Mouse (Mus musculus): ENCODE data around the gene Sh3pxd2a. TPM values are rescaled to one million over a fixed set of nuclear protein-coding genes. Genes with fewer than 3 reads are reported as not detected.
A peak's percentile ranks its signal among the peaks of the same experiment; 100 is the strongest.

Gene Sh3pxd2a
- polyA plus RNA-seq, 1 experiment from 2014 or later = 2.3 TPM

DNA sequence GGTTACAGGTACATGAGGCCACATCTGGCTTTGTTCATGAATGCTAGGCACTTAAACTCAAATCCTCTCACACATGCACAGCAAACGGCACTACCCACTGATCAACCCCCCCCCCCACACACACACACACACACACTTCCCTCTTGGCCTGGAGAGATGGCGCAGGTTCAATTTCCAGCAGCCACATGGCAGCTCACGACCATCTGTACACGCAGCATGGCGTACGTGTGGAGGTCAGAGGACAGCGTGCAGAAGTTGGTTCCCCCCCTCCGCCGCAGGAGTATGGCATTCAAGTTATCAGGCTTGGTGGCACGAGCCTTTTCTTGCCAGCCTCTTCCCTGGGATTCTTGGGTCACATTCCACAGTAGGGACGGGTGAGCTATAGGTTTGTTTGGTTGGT lies 92.7 kb downstream of the Sh3pxd2a start:
- no peaks in the 10 kb centered on the region for H3K27me3 ChIP-seq
- H3K4me1 ChIP-seq (replicated peaks) = 0 out of 2 replicates have a peak, but pooled peaks cover 4% of the 10 kb centered on the region
- H3K9ac ChIP-seq = no peak overlapping the region
- no peak overlapping the region for H3K27ac ChIP-seq (replicated peaks)
- H3K36me3 ChIP-seq = no peaks in the 10 kb centered on the region
- ATAC-seq (ENCODE audit: low FRiP score, low read depth) = no peak
- 89% methylated on average over 11 of the region's 11 CpGs for WGBS
- no peak overlapping the region for H3K4me3 ChIP-seq
- no peak overlapping the region for H3K4me2 ChIP-seq
- no peaks in the 10 kb centered on the region for H3K9me3 ChIP-seq

GRCm38 (mm10) chr19:47369008-47369407 lies 95.2 kb downstream of the Sh3pxd2a start:
- 39% methylated on average over 3 of the region's 3 CpGs for WGBS
- H3K9me3 ChIP-seq = no peaks in the 10 kb centered on the region
- no peaks in the 10 kb centered on the region for H3K27me3 ChIP-seq
- ATAC-seq (ENCODE audit: low FRiP score, low read depth) = no peak
- 0 out of 2 replicates have a peak, but pooled peaks cover 4% of the 10 kb centered on the region for H3K4me1 ChIP-seq (replicated peaks)
- no peak overlapping the region for H3K4me3 ChIP-seq
- no peaks in the 10 kb centered on the region for H3K36me3 ChIP-seq
- no peak overlapping the region for H3K27ac ChIP-seq (replicated peaks)
- H3K9ac ChIP-seq = no peak overlapping the region
- H3K4me2 ChIP-seq = no peak overlapping the region

DNA sequence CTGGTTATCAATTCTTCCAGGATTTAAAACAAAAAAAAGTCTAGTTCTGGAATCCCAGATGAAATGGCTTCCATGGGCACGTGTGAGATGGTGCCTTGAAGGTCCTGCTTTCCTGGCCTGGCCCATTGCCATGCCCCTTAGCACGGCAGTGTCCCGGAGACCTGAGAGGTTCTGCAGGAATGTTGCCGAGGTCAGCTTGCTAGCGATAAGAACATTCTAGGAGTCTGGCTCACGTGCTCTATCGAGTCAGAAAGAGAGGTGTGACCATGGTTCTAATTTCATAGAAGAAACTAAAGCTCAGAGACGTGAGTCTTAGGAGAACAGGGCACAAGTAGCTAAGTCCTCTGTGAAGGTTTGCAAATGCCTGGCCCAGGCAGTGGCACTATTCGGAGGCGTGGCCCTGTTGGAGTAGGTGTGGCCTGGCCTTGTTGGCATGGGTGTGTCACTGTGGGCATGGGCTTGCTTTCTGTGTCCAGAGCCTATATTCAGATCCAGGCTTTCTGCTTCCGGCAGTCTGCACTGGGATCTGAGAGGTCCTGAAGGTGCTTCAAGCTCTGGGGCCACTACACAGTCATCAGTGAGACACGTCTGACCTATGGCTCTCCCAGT lies 96.8 kb downstream of the Sh3pxd2a start:
- Histone ChIP-seq H3K27me3 (no peaks in the 10 kb centered on the region), H3K4me3 (no peak overlapping the region), H3K9ac (no peak overlapping the region), H3K36me3 (no peaks in the 10 kb centered on the region), H3K27ac (replicated peaks) (no peak overlapping the region), H3K9me3 (no peaks in the 10 kb centered on the region), H3K4me2 (no peak overlapping the region), H3K4me1 (replicated peaks) (peaks cover 10% of the 10 kb centered on the region; the same call in 1 of the 2 replicates)
- ATAC-seq (ENCODE audit: low FRiP score, low read depth) = no peak
- WGBS = 89% methylated on average over 12 of the region's 12 CpGs

- H3K27me3 ChIP-seq = no peaks in the 10 kb centered on the region
- no peaks in the 10 kb centered on the region for H3K36me3 ChIP-seq
- H3K4me3 ChIP-seq = no peak overlapping the region
- no peak overlapping the region for H3K4me2 ChIP-seq
- no peak overlapping the region for H3K9ac ChIP-seq
- no peak overlapping the region; the same call in 1 of the 2 replicates for H3K27ac ChIP-seq (replicated peaks)
- no peaks in the 10 kb centered on the region for H3K9me3 ChIP-seq
- 64% methylated on average over 8 of the region's 8 CpGs for WGBS
- ATAC-seq (ENCODE audit: low FRiP score, low read depth) = peak; percentile 70
- peaks cover 10% of the 10 kb centered on the region; the same call in 1 of the 2 replicates for H3K4me1 ChIP-seq (replicated peaks)
Observed at GRCm38 (mm10) chr19:47366576-47366975, 97.6 kb downstream of the Sh3pxd2a start.

- 39% methylated on average over 9 of the region's 9 CpGs for WGBS
- ATAC-seq (ENCODE audit: low FRiP score, low read depth) = no peak
- no peaks in the 10 kb centered on the region for H3K9me3 ChIP-seq
Observed at GRCm38 (mm10) chr19:47363086-47363668, 101.0 kb downstream of the Sh3pxd2a start.

DNA sequence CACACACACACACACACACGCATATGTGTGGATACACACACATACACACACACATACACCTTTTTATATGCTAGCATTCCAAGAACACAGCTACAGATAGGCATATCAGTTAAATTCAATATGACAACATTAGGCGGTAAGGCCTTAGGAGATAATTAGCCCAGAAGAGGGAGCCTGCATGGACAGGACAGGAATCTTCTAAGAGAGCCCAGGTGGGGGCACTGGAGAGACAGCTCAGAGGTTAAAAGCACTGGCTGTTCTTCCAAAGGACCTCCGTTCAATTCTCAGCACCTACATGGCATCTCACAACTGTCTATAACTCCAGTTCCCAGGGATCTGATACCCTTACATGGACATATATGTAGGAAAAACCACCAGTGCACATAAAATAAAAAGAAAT lies 103.3 kb downstream of the Sh3pxd2a start:
- no peak overlapping the region for H3K27ac ChIP-seq (replicated peaks)
- no peak overlapping the region for H3K9ac ChIP-seq
- H3K27me3 ChIP-seq = no peaks in the 10 kb centered on the region
- 87% methylated on average over 3 of the region's 3 CpGs for WGBS
- no peak overlapping the region for H3K4me3 ChIP-seq
- no peaks in the 10 kb centered on the region for H3K9me3 ChIP-seq
- peaks cover 6% of the 10 kb centered on the region; the same call in 1 of the 2 replicates for H3K4me1 ChIP-seq (replicated peaks)
- no peak overlapping the region for H3K4me2 ChIP-seq
- H3K36me3 ChIP-seq = no peaks in the 10 kb centered on the region
- ATAC-seq (ENCODE audit: low FRiP score, low read depth) = no peak

More at GRCm38 (mm10) chr19:47363086-47363668, 101.0 kb downstream of the Sh3pxd2a start:
- H3K4me1 ChIP-seq (replicated peaks) = peaks cover 10% of the 10 kb centered on the region; the same call in 1 of the 2 replicates
- no peaks in the 10 kb centered on the region for H3K36me3 ChIP-seq
- H3K9ac ChIP-seq = no peak overlapping the region
- no peaks in the 10 kb centered on the region for H3K27me3 ChIP-seq
- H3K27ac ChIP-seq (replicated peaks) = no peak overlapping the region
- no peak overlapping the region for H3K4me3 ChIP-seq
- no peak overlapping the region for H3K4me2 ChIP-seq

- H3K27me3 ChIP-seq = no peaks in the 10 kb centered on the region
- peaks cover 10% of the 10 kb centered on the region; the same call in 1 of the 2 replicates for H3K4me1 ChIP-seq (replicated peaks)
- ATAC-seq (ENCODE audit: low FRiP score, low read depth) = no peak
- no peak overlapping the region for H3K27ac ChIP-seq (replicated peaks)
- no peak overlapping the region for H3K4me2 ChIP-seq
- no peaks in the 10 kb centered on the region for H3K9me3 ChIP-seq
- no peak overlapping the region for H3K4me3 ChIP-seq
- no peaks in the 10 kb centered on the region for H3K36me3 ChIP-seq
- no peak overlapping the region for H3K9ac ChIP-seq
- 95% methylated on average over 16 of the region's 16 CpGs for WGBS
Observed at GRCm38 (mm10) chr19:47360017-47360416, 104.2 kb downstream of the Sh3pxd2a start.

GRCm38 (mm10) chr19:47359166-47359931 lies 104.9 kb downstream of the Sh3pxd2a start:
- 52% methylated on average over 15 of the region's 15 CpGs for WGBS
- Histone ChIP-seq H3K36me3 (no peaks in the 10 kb centered on the region), H3K4me1 (replicated peaks) (peaks cover 13% of the 10 kb centered on the region; the same call in 1 of the 2 replicates), H3K27me3 (no peaks in the 10 kb centered on the region), H3K27ac (replicated peaks) (no peak overlapping the region), H3K4me3 (no peak overlapping the region), H3K9ac (no peak overlapping the region), H3K4me2 (0 out of 2 replicates have a peak overlapping the region, but pooled peaks have one; percentile 9), H3K9me3 (no peaks in the 10 kb centered on the region)
- ATAC-seq (ENCODE audit: low FRiP score, low read depth) = no peak

- WGBS = 84% methylated on average over 3 of the region's 3 CpGs
- no peak for ATAC-seq (ENCODE audit: low FRiP score, low read depth)
- Histone ChIP-seq H3K9me3 (no peaks in the 10 kb centered on the region), H3K27ac (replicated peaks) (no peak overlapping the region), H3K4me1 (replicated peaks) (0 out of 2 replicates have a peak, but pooled peaks cover 7% of the 10 kb centered on the region), H3K27me3 (no peaks in the 10 kb centered on the region), H3K9ac (no peak overlapping the region), H3K4me3 (no peak overlapping the region), H3K4me2 (no peak overlapping the region), H3K36me3 (no peaks in the 10 kb centered on the region)
Observed at GRCm38 (mm10) chr19:47357297-47357696, 106.9 kb downstream of the Sh3pxd2a start.

DNA sequence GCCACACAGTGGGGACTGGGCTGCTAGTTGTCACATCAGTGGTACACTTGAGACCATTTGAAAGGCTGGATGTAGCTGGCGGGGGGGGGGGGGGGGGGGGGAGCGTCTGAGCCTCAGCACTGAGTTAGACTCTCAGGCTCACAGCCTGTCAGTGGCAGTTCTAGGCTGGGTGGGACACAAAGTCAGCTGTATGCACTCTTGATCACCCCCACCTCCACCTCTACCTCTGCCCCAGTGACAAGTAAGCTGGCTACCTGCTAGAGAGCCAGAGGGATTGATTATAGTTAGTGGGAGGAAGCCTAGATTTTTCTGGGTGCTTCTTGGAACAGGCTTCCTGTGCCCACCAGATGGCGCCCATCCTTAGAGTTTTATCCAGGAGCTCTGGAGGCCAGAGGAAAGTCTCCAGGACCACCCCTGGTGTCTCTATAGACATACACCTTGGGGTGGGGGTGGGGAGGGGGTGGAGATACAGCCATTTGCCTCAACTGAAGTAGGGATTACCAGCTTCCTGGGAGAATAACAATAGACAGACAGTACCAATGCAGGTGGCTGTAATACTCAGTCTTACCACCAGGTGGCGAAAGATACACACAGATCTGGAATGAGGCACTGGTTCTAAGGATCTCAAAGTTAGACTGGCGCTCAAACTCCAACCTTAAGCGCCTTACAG lies 107.9 kb downstream of the Sh3pxd2a start:
- no peaks in the 10 kb centered on the region for H3K9me3 ChIP-seq
- WGBS = 9% methylated on average over 4 of the region's 6 CpGs
- H3K4me1 ChIP-seq (replicated peaks) = 0 out of 2 replicates have a peak, but pooled peaks cover 7% of the 10 kb centered on the region
- H3K9ac ChIP-seq = no peak overlapping the region
- no peak overlapping the region for H3K27ac ChIP-seq (replicated peaks)
- no peaks in the 10 kb centered on the region for H3K36me3 ChIP-seq
- H3K4me3 ChIP-seq = no peak overlapping the region
- no peaks in the 10 kb centered on the region for H3K27me3 ChIP-seq
- ATAC-seq (ENCODE audit: low FRiP score, low read depth) = peak; percentile 59
- H3K4me2 ChIP-seq = no peak overlapping the region

DNA sequence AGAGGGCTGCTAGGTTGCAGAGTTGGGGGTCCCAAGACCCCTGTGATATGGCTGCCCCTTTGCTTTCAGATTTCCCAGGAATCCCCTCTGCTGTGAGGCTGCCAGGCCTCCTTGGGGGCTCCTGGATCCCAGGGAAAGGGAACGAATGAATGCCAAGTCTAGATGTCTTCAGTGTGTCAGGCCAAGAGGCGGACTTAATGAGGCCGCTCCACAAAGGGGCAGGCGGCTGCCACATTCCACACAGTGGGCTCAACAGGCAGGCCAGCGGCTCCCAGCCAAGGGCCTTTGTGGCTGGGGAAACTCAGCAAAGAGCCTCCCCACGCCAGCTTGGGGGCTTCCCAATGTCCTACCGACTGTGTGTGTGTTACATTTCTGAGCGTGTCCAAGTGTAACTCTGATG lies 109.7 kb downstream of the Sh3pxd2a start:
- H3K4me1 ChIP-seq (replicated peaks) = 0 out of 2 replicates have a peak, but pooled peaks cover 7% of the 10 kb centered on the region
- H3K36me3 ChIP-seq = no peaks in the 10 kb centered on the region
- no peak overlapping the region for H3K4me2 ChIP-seq
- no peak overlapping the region for H3K4me3 ChIP-seq
- no peaks in the 10 kb centered on the region for H3K27me3 ChIP-seq
- ATAC-seq (ENCODE audit: low FRiP score, low read depth) = peak; percentile 74
- no peak overlapping the region for H3K27ac ChIP-seq (replicated peaks)
- H3K9me3 ChIP-seq = no peaks in the 10 kb centered on the region
- WGBS = 22% methylated on average over 8 of the region's 8 CpGs
- H3K9ac ChIP-seq = no peak overlapping the region

All from hindbrain, embryonic 15.5 days (tissue).